Comparison of ENCODE assay signal across 24 mouse cellular contexts in genomic region chr17:83097998-83098397, GRCm38 (mm10).
A peak's percentile ranks its signal among the peaks of the same experiment; 100 is the strongest.
DNase-seq lines count a peak whose midpoint lies in the region; ATAC-seq and TF ChIP-seq lines count a peak whose summit lies in the region.
"Had no signal": no experiment of that assay in that cellular context is flagged by ENCODE, and none has a peak within 500 bp of the region (broad histone marks: within the 10 kb centered on the region; RNA-seq: fewer than 3 reads in every experiment).

No protein-coding gene starts in this region.

- no peak for TF ChIP-seq CTCF in forebrain, postnatal 0 days (IDR thresholded peaks at IDR 0.05; ENCODE audit: low read depth)
- no peak for TF ChIP-seq CTCF in stomach, postnatal 0 days (IDR thresholded peaks at IDR 0.05; ENCODE audit: low read depth)

- no peak overlapping the region for H3K4me2 ChIP-seq in forebrain, postnatal 0 days (ENCODE audit: low read depth)
- H3K4me2 ChIP-seq in forebrain, embryonic 11.5 days (ENCODE audit: low read depth, low read length, severe bottlenecking): no peak overlapping the region
- H3K4me2 ChIP-seq in midbrain, embryonic 14.5 days (ENCODE audit: low read length): no peak overlapping the region; the same call in 1 of the 2 replicates
- no peak overlapping the region for H3K4me2 ChIP-seq in midbrain, embryonic 16.5 days (ENCODE audit: low read length)
- peak overlapping the region; percentile 32 for H3K4me2 ChIP-seq in hindbrain, embryonic 16.5 days (ENCODE audit: low read length)
- H3K4me2 ChIP-seq in limb, embryonic 15.5 days: peak overlapping the region; percentile 6; the same call in 1 of the 2 replicates
- no peak overlapping the region for H3K4me2 ChIP-seq in stomach, postnatal 0 days (replicated peaks; ENCODE audit: low read depth)
- H3K4me2 ChIP-seq: heart, embryonic 11.5 days; limb, embryonic 12.5 days; liver, embryonic 11.5 days; midbrain, embryonic 12.5 days had no signal

- 77% methylated on average over 16 of the region's 16 CpGs for WGBS in forebrain, postnatal 0 days
- 88% methylated on average over 16 of the region's 16 CpGs for WGBS in forebrain, embryonic 11.5 days
- WGBS in midbrain, embryonic 14.5 days: 75% methylated on average over 16 of the region's 16 CpGs
- 73% methylated on average over 16 of the region's 16 CpGs for WGBS in midbrain, embryonic 16.5 days
- 65% methylated on average over 16 of the region's 16 CpGs for WGBS in hindbrain, embryonic 16.5 days
- WGBS in limb, embryonic 15.5 days: 41% methylated on average over 16 of the region's 16 CpGs
- 87% methylated on average over 16 of the region's 16 CpGs for WGBS in stomach, postnatal 0 days

- no peak overlapping the region for H3K4me3 ChIP-seq in forebrain, postnatal 0 days (ENCODE audit: low read depth, low read length)
- no peak overlapping the region for H3K4me3 ChIP-seq in forebrain, embryonic 11.5 days (ENCODE audit: low read depth, low read length)
- H3K4me3 ChIP-seq in midbrain, embryonic 14.5 days (replicated peaks; ENCODE audit: low read depth, low read length): no peak overlapping the region
- no peak overlapping the region for H3K4me3 ChIP-seq in midbrain, embryonic 16.5 days (ENCODE audit: low read depth, low read length)
- H3K4me3 ChIP-seq in hindbrain, embryonic 16.5 days (ENCODE audit: low read length): no peak overlapping the region
- H3K4me3 ChIP-seq in limb, embryonic 15.5 days: no peak overlapping the region
- H3K4me3 ChIP-seq in stomach, postnatal 0 days (ENCODE audit: low read depth, low read length): no peak overlapping the region
- H3K4me3 ChIP-seq: limb, embryonic 12.5 days; midbrain, embryonic 12.5 days; myocyte had no signal

- ATAC-seq in forebrain, postnatal 0 days: peak; percentile 54; the same call in 1 of the 2 replicates
- no peak for ATAC-seq in forebrain, embryonic 11.5 days (replicated peaks; ENCODE audit: low FRiP score)
- no peak for ATAC-seq in midbrain, embryonic 14.5 days (ENCODE audit: low FRiP score, low TSS enrichment)
- no peak for ATAC-seq in midbrain, embryonic 16.5 days
- ATAC-seq in hindbrain, embryonic 16.5 days: peak; percentile 78
- no peak for ATAC-seq in limb, embryonic 15.5 days (ENCODE audit: insufficient number of reproducible peaks, low FRiP score, low TSS enrichment, low read depth)
- no peak for ATAC-seq in stomach, postnatal 0 days (ENCODE audit: low FRiP score, low TSS enrichment)
- ATAC-seq: inflammation-experienced regulatory T-cells, adult 6 months had no signal

- H3K36me3 ChIP-seq in forebrain, postnatal 0 days (ENCODE audit: insufficient read depth): no peaks in the 10 kb centered on the region
- H3K36me3 ChIP-seq in forebrain, embryonic 11.5 days (ENCODE audit: control insufficient read depth, insufficient read depth, low read length): no peaks in the 10 kb centered on the region
- no peaks in the 10 kb centered on the region for H3K36me3 ChIP-seq in midbrain, embryonic 14.5 days (ENCODE audit: control insufficient read depth, insufficient read depth, low read length)
- H3K36me3 ChIP-seq in midbrain, embryonic 16.5 days (ENCODE audit: control insufficient read depth, insufficient read depth, low read length): no peaks in the 10 kb centered on the region
- H3K36me3 ChIP-seq in hindbrain, embryonic 16.5 days (ENCODE audit: control insufficient read depth, insufficient read depth, low read length): no peaks in the 10 kb centered on the region
- no peaks in the 10 kb centered on the region for H3K36me3 ChIP-seq in limb, embryonic 15.5 days
- no peaks in the 10 kb centered on the region for H3K36me3 ChIP-seq in stomach, postnatal 0 days (ENCODE audit: control insufficient read depth, insufficient read depth, low read length)
- H3K36me3 ChIP-seq: limb, embryonic 12.5 days; midbrain, embryonic 12.5 days had no signal

- no peak overlapping the region for H3K27ac ChIP-seq in forebrain, postnatal 0 days (ENCODE audit: low read depth, low read length)
- no peak overlapping the region for H3K27ac ChIP-seq in forebrain, embryonic 11.5 days (ENCODE audit: low read depth, low read length)
- 0 out of 2 replicates have a peak overlapping the region, but pooled peaks have one; percentile 13 for H3K27ac ChIP-seq in midbrain, embryonic 14.5 days (replicated peaks; ENCODE audit: low read depth, low read length)
- no peak overlapping the region for H3K27ac ChIP-seq in midbrain, embryonic 16.5 days (ENCODE audit: low read length)
- peak overlapping the region; percentile 6; the same call in 1 of the 2 replicates for H3K27ac ChIP-seq in hindbrain, embryonic 16.5 days (ENCODE audit: low read depth, low read length)
- no peak overlapping the region for H3K27ac ChIP-seq in limb, embryonic 15.5 days
- H3K27ac ChIP-seq in stomach, postnatal 0 days (replicated peaks): no peak overlapping the region
- H3K27ac ChIP-seq: limb, embryonic 12.5 days; midbrain, embryonic 12.5 days had no signal

- DNase-seq in forebrain, postnatal 0 days: no peak
- no peak for DNase-seq in forebrain, embryonic 11.5 days (ENCODE audit: low spot score)
- peak; percentile 56 for DNase-seq in midbrain, embryonic 14.5 days
- no peak for DNase-seq in stomach, postnatal 0 days (ENCODE audit: low spot score)
- DNase-seq: adrenal gland, postnatal 25 days; cerebellum, adult 18-20 months; gastrocnemius, postnatal 14 days; heart, postnatal 36 days; kidney, adult 11 months; kidney, postnatal 14 days; lung, postnatal 36 days; right cerebral cortex, adult 18-20 months; spleen, adult 18-20 months; thymus, adult 2 months; thymus, postnatal 36 days had no signal

- no peaks in the 10 kb centered on the region for H3K4me1 ChIP-seq in forebrain, postnatal 0 days (ENCODE audit: insufficient read depth)
- H3K4me1 ChIP-seq in forebrain, embryonic 11.5 days (replicated peaks; ENCODE audit: control insufficient read depth, insufficient read depth, low read length): no peaks in the 10 kb centered on the region
- H3K4me1 ChIP-seq in midbrain, embryonic 14.5 days (ENCODE audit: control insufficient read depth, insufficient read depth, low read length): no peaks in the 10 kb centered on the region
- H3K4me1 ChIP-seq in midbrain, embryonic 16.5 days (ENCODE audit: control insufficient read depth, insufficient read depth, low read length): no peaks in the 10 kb centered on the region
- H3K4me1 ChIP-seq in hindbrain, embryonic 16.5 days (ENCODE audit: control insufficient read depth, insufficient read depth, low read depth, low read length): peaks cover 2% of the 10 kb centered on the region; the same call in 1 of the 2 replicates
- peaks cover 37% of the 10 kb centered on the region for H3K4me1 ChIP-seq in limb, embryonic 15.5 days
- no peaks in the 10 kb centered on the region for H3K4me1 ChIP-seq in stomach, postnatal 0 days (replicated peaks; ENCODE audit: control insufficient read depth, insufficient read depth)
- H3K4me1 ChIP-seq: midbrain, embryonic 12.5 days had no signal

- H3K9me3 ChIP-seq in forebrain, postnatal 0 days (ENCODE audit: low read length): no peaks in the 10 kb centered on the region
- no peaks in the 10 kb centered on the region for H3K9me3 ChIP-seq in forebrain, embryonic 11.5 days (ENCODE audit: control insufficient read depth, low read length)
- H3K9me3 ChIP-seq in midbrain, embryonic 14.5 days (ENCODE audit: control insufficient read depth, low read length): no peaks in the 10 kb centered on the region
- no peaks in the 10 kb centered on the region for H3K9me3 ChIP-seq in midbrain, embryonic 16.5 days (replicated peaks; ENCODE audit: control insufficient read depth, low read length, poor library complexity, severe bottlenecking)
- no peaks in the 10 kb centered on the region for H3K9me3 ChIP-seq in hindbrain, embryonic 16.5 days (ENCODE audit: control insufficient read depth, low read length)
- H3K9me3 ChIP-seq in limb, embryonic 15.5 days: no peaks in the 10 kb centered on the region
- no peaks in the 10 kb centered on the region for H3K9me3 ChIP-seq in stomach, postnatal 0 days (ENCODE audit: control insufficient read depth, low read length)
- H3K9me3 ChIP-seq: limb, embryonic 12.5 days; midbrain, embryonic 12.5 days had no signal

- no peak for TF ChIP-seq EP300 in stomach, postnatal 0 days (optimal IDR thresholded peaks at IDR 0.05)

- H3K27me3 ChIP-seq in forebrain, postnatal 0 days (ENCODE audit: insufficient read depth, low read length): no peaks in the 10 kb centered on the region
- no peaks in the 10 kb centered on the region for H3K27me3 ChIP-seq in forebrain, embryonic 11.5 days (ENCODE audit: control insufficient read depth, insufficient read depth, low read length)
- H3K27me3 ChIP-seq in midbrain, embryonic 14.5 days (ENCODE audit: control insufficient read depth, insufficient read depth, low read length): no peaks in the 10 kb centered on the region
- H3K27me3 ChIP-seq in midbrain, embryonic 16.5 days (ENCODE audit: control insufficient read depth, insufficient read depth, low read depth, low read length): no peaks in the 10 kb centered on the region
- no peaks in the 10 kb centered on the region for H3K27me3 ChIP-seq in hindbrain, embryonic 16.5 days (replicated peaks; ENCODE audit: control insufficient read depth, insufficient read depth, low read length)
- peaks cover 34% of the 10 kb centered on the region for H3K27me3 ChIP-seq in limb, embryonic 15.5 days
- H3K27me3 ChIP-seq in stomach, postnatal 0 days (ENCODE audit: control insufficient read depth, insufficient read depth, low read length): no peaks in the 10 kb centered on the region

- no peak overlapping the region for H3K9ac ChIP-seq in forebrain, postnatal 0 days
- no peak overlapping the region for H3K9ac ChIP-seq in forebrain, embryonic 11.5 days (ENCODE audit: low read length)
- H3K9ac ChIP-seq in midbrain, embryonic 14.5 days (replicated peaks; ENCODE audit: low read length): no peak overlapping the region
- no peak overlapping the region for H3K9ac ChIP-seq in midbrain, embryonic 16.5 days (ENCODE audit: low read depth, low read length)
- H3K9ac ChIP-seq in hindbrain, embryonic 16.5 days (ENCODE audit: low read depth, low read length): 0 out of 2 replicates have a peak overlapping the region, but pooled peaks have one; percentile 0
- no peak overlapping the region for H3K9ac ChIP-seq in limb, embryonic 15.5 days
- no peak overlapping the region for H3K9ac ChIP-seq in stomach, postnatal 0 days (ENCODE audit: low read length)
- H3K9ac ChIP-seq: limb, embryonic 12.5 days; midbrain, embryonic 12.5 days had no signal

Comparison
In these comparisons a context has a peak if more than half of its experiments do, and no peak if none do; other contexts are left out.
1. ATAC-seq: peak in forebrain, postnatal 0 days (single experiment) and hindbrain, embryonic 16.5 days (single experiment); none in forebrain, embryonic 11.5 days (single experiment), midbrain, embryonic 14.5 days (single experiment), midbrain, embryonic 16.5 days (single experiment), limb, embryonic 15.5 days (single experiment) and stomach, postnatal 0 days (single experiment).
2. H3K27ac ChIP-seq: peak in midbrain, embryonic 14.5 days (single experiment) and hindbrain, embryonic 16.5 days (single experiment); none in forebrain, postnatal 0 days (single experiment), forebrain, embryonic 11.5 days (single experiment), midbrain, embryonic 16.5 days (single experiment), limb, embryonic 15.5 days (single experiment) and stomach, postnatal 0 days (single experiment).
3. H3K4me2 ChIP-seq: peak in hindbrain, embryonic 16.5 days (single experiment) and limb, embryonic 15.5 days (single experiment); none in forebrain, postnatal 0 days (single experiment), forebrain, embryonic 11.5 days (single experiment), midbrain, embryonic 14.5 days (single experiment), midbrain, embryonic 16.5 days (single experiment) and stomach, postnatal 0 days (single experiment).